Mouse (Mus musculus) embryo, embryonic 10.5 days (tissue): ENCODE measurements at regions not wholly inside any gene's neighbourhood (a gene's known extent, or its start where the extent isn't known, plus 50 kb on each side); places are given as distances from the start of the nearest gene placed in this dataset.

ENCODE experiments used
- DNase-seq: peaks from one replicate; pipeline ENCODE4 v3.0.0-alpha.2; 2015; ENCODE audit warnings: low spot score

DNA sequence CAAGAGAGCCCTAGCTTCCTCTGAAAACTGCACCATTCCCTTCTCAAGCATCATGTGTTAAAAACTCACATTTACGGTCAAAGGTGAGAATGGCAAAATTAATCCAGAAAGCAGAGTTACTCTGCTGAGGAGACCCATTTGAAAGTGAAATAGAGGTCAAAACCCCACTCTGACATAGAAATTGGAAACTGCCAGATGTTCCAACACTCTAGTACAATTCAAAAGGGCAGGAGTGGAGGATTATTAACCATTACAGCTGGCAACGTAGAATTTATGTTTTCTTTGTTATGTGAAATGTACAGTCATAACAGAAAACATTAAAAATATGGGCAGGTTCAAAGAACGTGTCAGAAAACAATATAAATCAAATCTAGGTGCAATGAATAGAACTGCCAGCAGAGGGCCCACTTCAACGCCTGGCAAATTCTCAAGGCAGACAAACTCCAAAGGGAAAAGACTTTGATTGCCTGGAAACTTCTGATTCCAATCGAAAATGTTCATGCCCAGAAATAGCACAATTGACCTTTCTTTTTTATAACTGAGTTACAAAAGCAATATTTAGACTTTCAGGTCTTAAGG, 54.2 kb upstream of the Rfpl4b start:
- DNase-seq = peak; percentile 78

- no peak for DNase-seq
Measured at GRCm38 (mm10) chr10:38879271-38879670, 57.7 kb upstream of the Rfpl4b start.

DNA sequence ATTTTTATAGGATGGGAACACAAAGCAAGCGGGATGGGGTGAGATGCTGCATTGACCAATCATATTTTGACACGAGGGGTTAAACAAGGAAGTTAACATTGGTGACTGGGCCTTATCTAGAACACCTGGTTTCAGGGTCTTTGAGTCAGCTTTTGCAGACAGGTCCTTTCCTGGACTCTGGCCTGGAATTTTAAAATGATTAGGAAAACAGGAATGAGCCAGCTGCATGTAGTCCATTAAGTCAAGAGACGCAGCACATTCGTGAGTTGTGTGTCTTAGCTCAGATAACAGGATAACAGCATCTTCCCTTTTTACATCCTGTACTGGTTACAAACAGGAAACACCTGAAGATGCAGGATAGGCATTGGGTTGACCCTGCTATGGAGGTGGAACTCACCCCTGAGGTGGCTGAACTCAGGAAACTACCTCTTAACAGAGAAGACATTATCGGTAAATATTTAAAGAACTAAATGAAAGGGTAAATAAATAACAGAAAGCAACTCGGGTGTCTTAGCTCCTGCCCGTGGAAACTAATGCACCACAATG, 59.1 kb upstream of the Rfpl4b start:
- no peak for DNase-seq

DNA sequence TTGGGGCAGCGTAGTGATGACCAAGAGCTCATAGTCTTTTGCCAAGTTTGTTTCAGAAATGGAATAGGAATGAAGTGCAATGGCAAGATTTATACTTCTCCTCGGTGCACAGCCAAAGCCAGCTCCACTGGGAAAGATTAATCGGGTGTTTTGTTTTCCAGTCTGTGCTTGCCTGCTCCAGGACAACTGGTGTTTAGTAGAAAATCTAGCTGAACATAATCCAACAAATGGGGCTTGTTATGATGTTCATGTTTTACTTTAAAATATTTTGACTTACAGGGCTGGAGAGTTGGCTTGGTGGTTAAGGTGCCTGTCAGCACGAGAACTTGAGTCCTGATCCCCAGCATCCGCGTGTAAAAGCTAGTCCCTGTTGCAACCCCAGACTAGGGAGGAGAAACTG, 60.6 kb upstream of the Rfpl4b start:
- DNase-seq = no peak

DNA sequence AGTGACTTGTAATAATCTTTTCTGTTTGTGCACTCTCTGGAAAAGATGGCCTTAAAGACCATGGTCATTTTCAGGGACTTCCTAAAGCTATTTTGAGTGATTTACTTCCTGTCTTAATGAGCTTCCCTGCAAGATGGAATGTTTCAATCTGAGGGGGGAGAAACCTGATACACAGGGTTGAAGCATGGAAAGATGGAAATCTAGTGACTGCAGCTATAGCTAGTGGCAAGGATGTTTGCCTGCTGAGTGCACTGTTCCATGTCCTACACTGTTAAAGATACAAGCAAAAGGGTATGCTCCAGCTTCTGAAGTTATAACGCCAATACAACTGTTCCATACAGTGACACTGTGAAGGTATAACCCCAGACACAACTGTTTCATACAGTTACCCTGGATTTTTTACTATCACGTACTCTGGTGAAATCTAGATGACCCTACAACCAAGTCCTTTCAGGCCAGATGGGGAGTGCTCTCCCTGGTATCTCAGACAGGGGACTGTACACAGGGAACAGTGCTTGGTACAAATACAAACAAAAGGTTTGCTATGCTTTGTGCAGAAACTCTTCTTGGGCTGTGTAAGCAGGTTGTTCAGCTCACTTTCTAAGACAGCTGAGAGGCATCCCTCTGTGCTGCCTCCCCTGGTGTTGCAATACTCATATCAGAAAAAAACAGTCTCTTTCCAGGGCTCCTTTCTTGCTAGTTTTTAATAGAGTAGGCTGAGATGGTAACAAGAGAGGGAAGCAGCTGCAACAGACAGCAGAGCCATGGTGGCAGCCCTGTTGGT, 62.4 kb upstream of the Rfpl4b start:
- DNase-seq = peak; percentile 44

DNA sequence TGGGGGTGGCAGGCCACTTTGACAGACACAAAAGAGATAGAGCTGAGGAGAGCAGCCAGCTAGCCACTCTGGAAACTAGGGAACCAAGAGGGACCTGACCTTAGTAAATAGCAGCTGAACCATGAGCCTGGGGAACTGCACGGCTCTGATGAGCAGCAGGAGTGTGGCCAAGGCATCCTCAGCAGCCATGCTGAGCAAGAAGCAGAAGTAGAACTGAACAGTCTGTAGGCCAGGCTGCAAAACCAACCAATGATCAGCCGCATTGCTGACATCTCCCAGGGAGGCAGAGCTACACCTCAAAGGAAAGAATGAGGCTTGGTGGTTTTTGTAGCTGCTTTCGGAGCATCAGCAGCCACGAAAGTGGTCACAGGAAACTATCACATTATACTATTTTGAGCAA, 63.1 kb upstream of the Rfpl4b start:
- no peak for DNase-seq

DNA sequence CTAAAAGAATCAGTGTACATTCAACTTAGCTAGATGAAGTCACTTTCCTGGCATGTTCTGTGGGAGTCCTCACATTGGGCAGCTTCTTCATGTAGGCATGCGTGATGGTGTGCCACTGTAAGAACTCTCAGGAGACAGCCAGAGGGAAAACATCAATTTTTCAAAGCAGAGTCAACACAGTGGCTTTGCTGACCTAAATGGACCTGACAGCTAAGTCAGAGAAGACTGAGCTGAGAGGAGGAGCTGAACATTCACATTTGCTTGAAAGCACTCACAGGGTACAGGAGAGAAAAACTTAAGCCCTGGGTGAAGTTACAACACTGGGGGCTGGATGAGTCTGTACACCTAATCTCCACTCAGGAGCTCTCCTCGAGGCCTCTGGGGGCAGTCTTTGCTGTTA, 64.9 kb upstream of the Rfpl4b start:
- no peak for DNase-seq

DNA sequence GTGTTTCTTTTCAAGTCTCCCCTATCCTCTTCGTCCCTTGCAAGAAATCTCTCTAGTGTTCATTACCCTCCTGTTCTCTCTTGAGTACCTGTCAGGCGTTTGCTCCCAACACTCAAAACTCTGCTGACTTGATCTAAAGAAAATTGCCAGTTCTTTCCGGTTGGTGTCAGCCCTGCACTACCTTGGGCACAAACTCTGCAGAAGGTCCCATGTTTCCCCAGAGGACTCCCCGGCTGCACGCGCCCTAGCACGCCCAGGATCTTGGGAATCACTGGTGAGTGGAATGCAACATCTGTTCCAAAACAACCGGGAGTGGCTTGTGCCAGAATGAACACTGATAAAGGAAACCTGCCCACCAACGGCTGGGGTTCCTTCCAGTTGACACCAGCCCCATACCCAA, 66.3 kb upstream of the Rfpl4b start:
- no peak for DNase-seq

GRCm38 (mm10) chr10:38894706-38895105, 70.6 kb upstream of the Lama4 start:
- no peak for DNase-seq

GRCm38 (mm10) chr10:38895656-38896055, 69.7 kb upstream of the Lama4 start:
- no peak for DNase-seq

GRCm38 (mm10) chr10:38897573-38897972, 67.7 kb upstream of the Lama4 start:
- DNase-seq = no peak

DNA sequence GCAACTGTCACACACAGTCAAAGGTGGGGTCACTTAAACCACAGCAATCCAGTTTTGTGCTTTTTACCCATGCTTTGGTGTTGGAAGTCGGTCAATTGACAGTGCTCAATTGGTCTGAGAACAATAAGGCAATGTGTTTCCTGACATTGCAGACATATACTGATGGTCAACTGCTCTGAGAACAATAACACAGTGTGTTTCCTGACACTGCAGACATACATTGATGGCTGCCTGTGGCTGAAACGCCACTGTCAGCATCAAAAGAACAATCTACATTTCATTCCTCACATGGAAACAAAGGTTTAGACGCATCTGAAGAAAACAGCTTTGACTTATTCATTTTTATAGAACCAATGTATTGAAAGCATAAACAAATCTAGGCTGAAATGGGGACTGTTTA, 59.2 kb upstream of the Lama4 start:
- peak; percentile 33 for DNase-seq

DNA sequence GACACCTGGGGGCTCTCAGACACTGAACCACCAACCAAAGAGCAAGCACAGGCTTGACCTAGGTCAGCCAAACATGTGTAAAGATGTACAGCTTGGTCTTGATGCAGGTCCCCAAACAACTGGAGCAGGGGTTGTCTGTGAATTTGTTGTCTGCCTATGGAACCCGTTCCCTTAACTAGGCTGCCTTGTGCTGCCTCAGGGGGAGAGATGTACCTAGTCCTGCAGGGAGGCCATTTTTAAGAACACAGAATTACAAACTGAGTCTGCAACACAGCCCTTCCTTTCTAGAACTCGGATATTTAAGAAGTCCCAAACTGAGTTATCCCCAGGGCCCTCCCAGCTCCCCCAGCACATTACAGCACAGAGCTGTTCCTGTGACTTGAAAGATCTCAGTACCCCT, 57.5 kb upstream of the Lama4 start:
- no peak for DNase-seq

DNA sequence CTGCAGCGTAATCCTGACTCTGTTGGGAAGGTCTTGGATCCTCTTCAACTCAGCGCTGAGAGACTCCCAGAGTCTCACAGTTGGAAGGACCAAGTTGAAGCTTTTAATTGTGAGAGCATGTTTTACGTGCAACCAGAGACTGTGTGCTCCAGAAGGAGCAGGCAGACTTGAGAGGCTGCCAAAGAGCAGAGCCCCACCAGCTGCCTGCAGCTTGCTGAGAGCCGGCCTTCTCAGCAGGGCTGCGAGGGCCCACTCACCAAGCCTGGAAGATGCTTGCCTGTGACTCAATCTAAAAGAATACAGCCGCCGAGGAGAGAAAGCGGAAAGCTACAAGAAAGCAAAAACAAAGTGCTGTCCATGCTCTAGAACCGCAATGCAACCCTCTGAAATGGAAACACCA, 57.0 kb upstream of the Lama4 start:
- DNase-seq = no peak

DNA sequence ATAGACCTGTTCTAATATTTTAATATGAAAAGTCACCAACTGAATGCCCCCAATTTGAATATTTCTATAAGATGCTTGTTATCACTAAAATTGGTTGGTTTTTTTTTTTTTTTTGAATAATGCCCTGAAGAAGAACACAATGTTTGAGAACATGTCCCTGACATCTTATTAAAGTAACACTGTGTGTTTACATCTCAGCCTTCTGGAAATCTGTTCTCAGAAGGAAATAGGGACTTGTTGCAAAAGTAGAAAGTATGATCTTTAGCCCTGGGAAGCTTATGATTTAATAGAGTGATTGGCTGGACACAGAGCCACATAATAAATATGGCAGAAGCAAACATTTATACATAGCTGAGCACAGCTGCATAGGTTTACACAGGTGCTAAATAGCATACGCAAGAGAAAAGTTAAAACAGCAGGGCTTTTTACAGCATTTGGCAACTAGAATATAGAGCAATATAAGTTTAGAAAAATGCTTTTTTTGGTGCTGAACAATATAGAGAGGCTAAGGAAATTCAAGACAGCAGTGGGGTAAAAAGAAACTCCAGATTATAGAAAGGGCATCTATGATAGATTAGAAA, 56.1 kb upstream of the Lama4 start:
- no peak for DNase-seq

DNA sequence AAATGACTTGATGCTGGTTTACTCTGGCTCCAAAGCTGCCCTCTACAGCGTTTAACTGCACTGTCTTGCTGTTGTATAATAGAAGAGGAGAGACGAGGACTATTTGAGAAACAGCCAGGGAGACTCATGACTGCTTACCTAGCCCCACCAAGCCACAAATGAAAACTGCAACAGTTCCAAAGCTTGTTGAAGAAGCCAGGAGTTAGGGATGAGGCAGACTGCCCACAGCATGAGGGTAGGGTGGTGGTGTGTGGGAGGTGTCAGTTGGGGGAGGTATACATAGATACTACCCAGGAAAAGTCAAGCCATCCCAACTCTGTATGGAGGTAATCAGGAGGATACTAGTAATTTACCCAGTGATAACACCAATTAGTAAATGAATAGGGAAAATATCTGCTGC, 55.5 kb upstream of the Lama4 start:
- DNase-seq = no peak

- no peak for DNase-seq
Measured at GRCm38 (mm10) chr10:38913013-38913412, 52.3 kb upstream of the Lama4 start.
